ENCODE assay signal across 8 mouse cellular contexts in the genomic region with DNA sequence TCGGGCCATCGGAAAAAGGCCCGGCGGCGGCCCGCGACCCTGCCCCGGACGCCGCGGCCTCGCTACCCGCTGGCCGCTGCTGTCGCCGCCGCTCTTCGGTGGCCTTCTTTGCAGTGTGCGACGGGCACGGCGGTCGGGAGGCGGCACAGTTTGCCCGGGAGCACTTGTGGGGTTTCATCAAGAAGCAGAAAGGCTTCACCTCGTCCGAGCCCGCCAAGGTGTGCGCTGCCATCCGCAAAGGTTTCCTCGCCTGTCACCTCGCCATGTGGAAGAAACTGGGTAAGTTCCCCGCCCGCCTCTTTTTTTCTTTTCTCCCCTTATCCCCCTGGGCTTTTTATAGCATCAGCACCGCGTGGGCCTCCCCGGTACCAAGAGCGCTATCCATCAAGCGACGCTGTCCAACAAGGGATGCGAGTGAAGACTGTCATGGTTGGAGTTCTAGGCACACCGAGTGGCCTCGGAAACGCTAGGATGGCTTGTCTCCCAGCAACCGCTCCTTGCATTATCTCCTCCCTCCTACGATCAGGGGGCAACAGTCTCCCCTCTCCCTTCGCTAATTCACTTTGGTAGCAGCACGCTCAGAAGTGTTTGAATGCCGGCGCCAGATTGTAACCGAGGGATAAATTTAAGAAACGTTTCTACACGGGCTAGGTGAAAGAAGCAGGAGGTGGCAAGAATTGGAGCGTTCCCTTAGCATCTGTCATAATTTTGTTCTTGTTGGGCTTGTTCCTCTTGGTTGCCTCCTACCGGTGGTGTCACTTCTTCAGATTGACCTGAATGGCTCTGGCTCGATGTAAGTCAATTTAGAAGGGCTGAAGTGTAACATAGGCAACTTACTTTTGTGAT. TPM values are rescaled to one million over a fixed set of nuclear protein-coding genes. Genes with fewer than 3 reads are reported as not detected.
DNase-seq lines count a peak whose midpoint lies in the region; ATAC-seq and TF ChIP-seq lines count a peak whose summit lies in the region.

No protein-coding gene starts in this region.

- H3K4me2 ChIP-seq in embryonic facial prominence, embryonic 14.5 days (ENCODE audit: low read depth, low read length): peak overlapping the region; percentile 58
- H3K4me2 ChIP-seq in heart, embryonic 11.5 days: peak overlapping the region; percentile 90
- peak overlapping the region; percentile 62 for H3K4me2 ChIP-seq in kidney, embryonic 14.5 days (replicated peaks; ENCODE audit: low read depth, low read length)
- H3K4me2 ChIP-seq in liver, embryonic 13.5 days: peak overlapping the region; percentile 83

- peak; percentile 38 for ATAC-seq in CD4-positive, CD25-positive, alpha-beta regulatory T cell, adult 4 months
- peak; percentile 6; the same call in 1 of the 2 replicates for ATAC-seq in embryonic facial prominence, embryonic 14.5 days (ENCODE audit: low read depth)
- 0 out of 2 replicates have a peak, but pooled peaks have one; percentile 1 for ATAC-seq in heart, embryonic 11.5 days (replicated peaks; ENCODE audit: insufficient number of reproducible peaks, low FRiP score, low TSS enrichment)
- peak; percentile 17 for ATAC-seq in kidney, embryonic 14.5 days (ENCODE audit: low FRiP score, low TSS enrichment)
- peak; percentile 19 for ATAC-seq in liver, embryonic 13.5 days (ENCODE audit: low read depth)

- peak overlapping the region; percentile 91 for H3K9ac ChIP-seq in embryonic facial prominence, embryonic 14.5 days (ENCODE audit: low read depth, low read length)
- peak overlapping the region; percentile 92 for H3K9ac ChIP-seq in heart, embryonic 11.5 days (ENCODE audit: low read depth, low read length)
- peak overlapping the region; percentile 92 for H3K9ac ChIP-seq in kidney, embryonic 14.5 days (ENCODE audit: low read depth, low read length)
- H3K9ac ChIP-seq in liver, embryonic 13.5 days: peak overlapping the region; percentile 98

- DNase-seq in embryonic facial prominence, embryonic 14.5 days (ENCODE audit: low spot score): peak; percentile 60
- peak; percentile 53 for DNase-seq in liver, embryonic 13.5 days
- peak; percentile 68 for DNase-seq in neural tube, embryonic 10.5 days (ENCODE audit: extremely low spot score, low spot score)
- peak; percentile 35 for DNase-seq in telencephalon, adult 2 months (ENCODE audit: low read depth, low spot score)

- no peaks in the 10 kb centered on the region for H3K9me3 ChIP-seq in embryonic facial prominence, embryonic 14.5 days (ENCODE audit: control insufficient read depth, low read length)
- H3K9me3 ChIP-seq in heart, embryonic 11.5 days (replicated peaks; ENCODE audit: control insufficient read depth, low read length): no peaks in the 10 kb centered on the region
- H3K9me3 ChIP-seq in kidney, embryonic 14.5 days (ENCODE audit: control insufficient read depth, low read length): no peaks in the 10 kb centered on the region
- H3K9me3 ChIP-seq in liver, embryonic 13.5 days (replicated peaks): no peaks in the 10 kb centered on the region

- TF ChIP-seq POLR2A in bone marrow, adult 2 months (IDR thresholded peaks at IDR 0.05; ENCODE audit: borderline replicate concordance, control insufficient read depth, low read depth, low read length): no peak

- H3K4me3 ChIP-seq in bone marrow, adult 2 months (replicated peaks; ENCODE audit: control insufficient read depth, low read depth, low read length): peak overlapping the region; percentile 66
- peak overlapping the region; percentile 95 for H3K4me3 ChIP-seq in embryonic facial prominence, embryonic 14.5 days (ENCODE audit: low read depth, low read length)
- H3K4me3 ChIP-seq in heart, embryonic 11.5 days (ENCODE audit: low read depth, low read length): peak overlapping the region; percentile 86
- H3K4me3 ChIP-seq in kidney, embryonic 14.5 days (ENCODE audit: low read length): peak overlapping the region; percentile 92
- peak overlapping the region; percentile 87 for H3K4me3 ChIP-seq in liver, embryonic 13.5 days (replicated peaks)

- no peaks in the 10 kb centered on the region for H3K27me3 ChIP-seq in embryonic facial prominence, embryonic 14.5 days (replicated peaks; ENCODE audit: control insufficient read depth, insufficient read depth, low read length)
- H3K27me3 ChIP-seq in heart, embryonic 11.5 days (ENCODE audit: control insufficient read depth, insufficient read depth, low read length): no peaks in the 10 kb centered on the region
- no peaks in the 10 kb centered on the region for H3K27me3 ChIP-seq in kidney, embryonic 14.5 days (ENCODE audit: control insufficient read depth, insufficient read depth, low read length)
- no peaks in the 10 kb centered on the region for H3K27me3 ChIP-seq in liver, embryonic 13.5 days

- H3K4me1 ChIP-seq in bone marrow, adult 2 months (ENCODE audit: control insufficient read depth, insufficient read depth, low read length): no peaks in the 10 kb centered on the region
- H3K4me1 ChIP-seq in embryonic facial prominence, embryonic 14.5 days (ENCODE audit: control insufficient read depth, insufficient read depth, low read length): peaks cover 9% of the 10 kb centered on the region
- peaks cover 17% of the 10 kb centered on the region; the same call in 1 of the 2 replicates for H3K4me1 ChIP-seq in heart, embryonic 11.5 days (ENCODE audit: control insufficient read depth, insufficient read depth, low read length)
- H3K4me1 ChIP-seq in kidney, embryonic 14.5 days (ENCODE audit: control insufficient read depth, insufficient read depth, low read length): peaks cover 11% of the 10 kb centered on the region
- H3K4me1 ChIP-seq in liver, embryonic 13.5 days (replicated peaks): peaks cover 36% of the 10 kb centered on the region

- TF ChIP-seq CTCF in bone marrow, adult 2 months (IDR thresholded peaks at IDR 0.05; ENCODE audit: control insufficient read depth, insufficient read depth, low read length): 0 out of 2 replicates have a peak, but pooled peaks have one; percentile 22

- H3K36me3 ChIP-seq in embryonic facial prominence, embryonic 14.5 days (ENCODE audit: control insufficient read depth, insufficient read depth, low read length): peaks cover 15% of the 10 kb centered on the region; the same call in 1 of the 2 replicates
- peaks cover 7% of the 10 kb centered on the region for H3K36me3 ChIP-seq in heart, embryonic 11.5 days (ENCODE audit: control insufficient read depth, insufficient read depth, low read length)
- peaks cover 8% of the 10 kb centered on the region; the same call in 1 of the 2 replicates for H3K36me3 ChIP-seq in kidney, embryonic 14.5 days (ENCODE audit: control insufficient read depth, insufficient read depth, low read length)
- H3K36me3 ChIP-seq in liver, embryonic 13.5 days: peaks cover 28% of the 10 kb centered on the region

- peak overlapping the region; percentile 99 for H3K27ac ChIP-seq in bone marrow, adult 2 months (ENCODE audit: control insufficient read depth, insufficient read depth, low read depth, low read length, poor library complexity)
- H3K27ac ChIP-seq in embryonic facial prominence, embryonic 14.5 days (replicated peaks; ENCODE audit: low read depth, low read length): peak overlapping the region; percentile 94
- H3K27ac ChIP-seq in heart, embryonic 11.5 days (ENCODE audit: low read depth, low read length): peak overlapping the region; percentile 88
- peak overlapping the region; percentile 60 for H3K27ac ChIP-seq in kidney, embryonic 14.5 days (ENCODE audit: low read depth, low read length)
- peak overlapping the region; percentile 94 for H3K27ac ChIP-seq in liver, embryonic 13.5 days

- WGBS in bone marrow, adult 2 months: under 1% methylated on average over 56 of the region's 56 CpGs
- WGBS in embryonic facial prominence, embryonic 14.5 days: under 1% methylated on average over 30 of the region's 56 CpGs
- WGBS in heart, embryonic 11.5 days (ENCODE audit: insufficient replicate concordance): under 1% methylated on average over 54 of the region's 56 CpGs
- WGBS in kidney, embryonic 14.5 days: 0% methylated on average over 50 of the region's 56 CpGs
- under 1% methylated on average over 54 of the region's 56 CpGs for WGBS in liver, embryonic 13.5 days (ENCODE audit: insufficient replicate concordance)

RNA-seq across cellular contexts. Expression of gene Ppm1d, which starts 0.8 kb away (rescaled TPM):
- 1 to 10 TPM; 3.0 to 5.2 TPM for polyA plus RNA-seq in CD4-positive, CD25-positive, alpha-beta regulatory T cell, adult 4 months (2017; shearing (Covaris generic))
- polyA plus RNA-seq in bone marrow, adult 2 months (2011; ENCODE audit: insufficient read depth, insufficient read length, low replicate concordance, missing spikeins): 23.8 and 27.4 TPM in 2 replicates
- polyA plus RNA-seq in embryonic facial prominence, embryonic 14.5 days (2014; fragmentation: Nextera tagmentation; extraction: Ambion mirVana): 15.9 and 17.6 TPM in 2 replicates
- polyA plus RNA-seq in heart, embryonic 11.5 days (2014; fragmentation: Nextera tagmentation; extraction: Ambion mirVana): 15.6 and 16.0 TPM in 2 replicates
- 18.0 and 22.1 TPM in 2 replicates for polyA plus RNA-seq in kidney, embryonic 14.5 days (2014; fragmentation: Nextera tagmentation; extraction: Ambion mirVana)
- polyA plus RNA-seq in liver, embryonic 13.5 days (2015; fragmentation: Nextera tagmentation; extraction: Ambion mirVana): 21.8 and 22.7 TPM in 2 replicates

RNA-seq across cellular contexts. Expression of gene Bcas3, which starts 41.1 kb away (rescaled TPM):
- polyA plus RNA-seq in CD4-positive, CD25-positive, alpha-beta regulatory T cell, adult 4 months (2017; shearing (Covaris generic)): 10 to 100 TPM; 56.0 to 63.1 TPM
- 19.5 and 21.1 TPM in 2 replicates for polyA plus RNA-seq in bone marrow, adult 2 months (2011; ENCODE audit: insufficient read depth, insufficient read length, low replicate concordance, missing spikeins)
- 28.0 and 32.9 TPM in 2 replicates for polyA plus RNA-seq in embryonic facial prominence, embryonic 14.5 days (2014; fragmentation: Nextera tagmentation; extraction: Ambion mirVana)
- polyA plus RNA-seq in heart, embryonic 11.5 days (2014; fragmentation: Nextera tagmentation; extraction: Ambion mirVana): 22.1 and 22.8 TPM in 2 replicates
- polyA plus RNA-seq in kidney, embryonic 14.5 days (2014; fragmentation: Nextera tagmentation; extraction: Ambion mirVana): 22.7 and 30.6 TPM in 2 replicates
- polyA plus RNA-seq in liver, embryonic 13.5 days (2015; fragmentation: Nextera tagmentation; extraction: Ambion mirVana): 13.6 and 16.4 TPM in 2 replicates

Comparison
In these comparisons a context has a peak if more than half of its experiments do, and no peak if none do; other contexts are left out.
1. Peak in every context shown above with its lines: DNase-seq, ATAC-seq, H3K4me3 ChIP-seq and H3K27ac ChIP-seq.